Mouse (Mus musculus) liver, embryonic 15.5 days (tissue): ENCODE measurements at regions not wholly inside any gene's neighbourhood (a gene's known extent, or its start where the extent isn't known, plus 50 kb on each side); places are given as distances from the start of the nearest gene placed in this dataset.

Experiments
- ATAC-seq: fragments of 200-750 bp; cut with Nextera tagmentation; 2 replicates; pipeline ENCODE4 v1.8.0; 2017; ENCODE audit warnings: moderate number of reproducible peaks, mild to moderate bottlenecking, moderate library complexity; ENCODE audit not compliant: insufficient read depth
- H3K27ac ChIP-seq: fragments of 300-500 bp; sonication (generic); replicated peaks from 2 replicates; pipeline ENCODE4 v1.5.1; 2015; ENCODE audit warnings: mild to moderate bottlenecking, inconsistent platforms
- H3K27me3 ChIP-seq: fragments of 300-500 bp; sonication (generic); 2 replicates; pipeline ENCODE4 v1.6.1; 2015; ENCODE audit warnings: mild to moderate bottlenecking, inconsistent platforms
- H3K36me3 ChIP-seq: fragments of 300-500 bp; sonication (generic); replicated peaks from 2 replicates; pipeline ENCODE4 v1.6.1; 2015; ENCODE audit warnings: moderate library complexity, mild to moderate bottlenecking, inconsistent platforms
- H3K4me1 ChIP-seq: fragments of 300-500 bp; sonication (generic); replicated peaks from 2 replicates; pipeline ENCODE4 v1.6.1; 2015; ENCODE audit warnings: inconsistent platforms
- H3K4me2 ChIP-seq: fragments of 300-500 bp; sonication (generic); 2 replicates; pipeline ENCODE4 v1.6.1; 2015; ENCODE audit warnings: moderate library complexity, mild to moderate bottlenecking, inconsistent platforms
- H3K4me3 ChIP-seq: fragments of 300-500 bp; sonication (generic); replicated peaks from 2 replicates; pipeline ENCODE4 v1.5.1; 2015; ENCODE audit warnings: mild to moderate bottlenecking, inconsistent platforms
- H3K9ac ChIP-seq: fragments of 300-500 bp; sonication (generic); 2 replicates; pipeline ENCODE4 v1.6.1; 2015; ENCODE audit warnings: moderate library complexity, mild to moderate bottlenecking, inconsistent platforms
- H3K9me3 ChIP-seq: fragments of 300-500 bp; sonication (generic); replicated peaks from 2 replicates; pipeline ENCODE4 v1.6.1; 2016; ENCODE audit warnings: inconsistent platforms
- WGBS: fragments of 180-500 bp; shearing (Covaris S2); methylation state at CpG from one replicate; pipeline ENCODE4 v1.1.7; 2015; ENCODE audit warnings: mixed read lengths; ENCODE audit not compliant: insufficient replicate concordance; 5-methylcytosine and 5-hydroxymethylcytosine counted together

- no peak overlapping the region for H3K4me3 ChIP-seq
- no peak overlapping the region for H3K27ac ChIP-seq
- no peak for ATAC-seq
- H3K4me2 ChIP-seq: no peak overlapping the region
- no peaks in the 10 kb centered on the region for H3K36me3 ChIP-seq
- peaks cover 9% of the 10 kb centered on the region for H3K4me1 ChIP-seq
- no peak overlapping the region for H3K9ac ChIP-seq
- 66% methylated on average over 4 of the region's 4 CpGs for WGBS
- H3K27me3 ChIP-seq: no peaks in the 10 kb centered on the region; the same call in 1 of the 2 replicates
- no peaks in the 10 kb centered on the region for H3K9me3 ChIP-seq
Measured at GRCm38 (mm10) chr11:114439314-114439713, 229.0 kb upstream of the Rpl38 start.

DNA sequence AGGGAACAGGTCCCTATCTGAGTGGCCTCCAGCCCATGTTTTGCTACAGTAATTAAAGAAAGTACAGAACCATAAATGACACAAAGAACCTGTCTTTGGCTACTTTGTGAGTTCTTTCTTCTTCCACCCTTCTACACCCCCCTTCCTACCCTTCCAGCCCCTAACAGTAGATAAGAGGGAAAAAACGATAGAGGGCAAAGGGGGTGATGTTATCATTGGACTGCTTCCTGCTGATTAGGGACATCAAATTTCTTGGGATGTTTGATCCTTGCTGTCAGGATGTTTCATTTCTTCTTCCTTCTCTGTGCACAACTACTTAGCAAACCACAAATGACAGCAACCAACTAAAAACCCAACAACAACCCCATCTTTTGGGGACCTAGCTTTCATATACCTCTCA is 232.5 kb upstream of the Rpl38 start:
- Histone ChIP-seq H3K4me2 (no peak overlapping the region), H3K36me3 (no peaks in the 10 kb centered on the region), H3K27me3 (no peaks in the 10 kb centered on the region), H3K9me3 (no peaks in the 10 kb centered on the region), H3K27ac (no peak overlapping the region), H3K4me1 (no peaks in the 10 kb centered on the region), H3K9ac (no peak overlapping the region), H3K4me3 (no peak overlapping the region)
- ATAC-seq: no peak
- WGBS: 8% methylated on average over 1 of the region's 1 CpGs

DNA sequence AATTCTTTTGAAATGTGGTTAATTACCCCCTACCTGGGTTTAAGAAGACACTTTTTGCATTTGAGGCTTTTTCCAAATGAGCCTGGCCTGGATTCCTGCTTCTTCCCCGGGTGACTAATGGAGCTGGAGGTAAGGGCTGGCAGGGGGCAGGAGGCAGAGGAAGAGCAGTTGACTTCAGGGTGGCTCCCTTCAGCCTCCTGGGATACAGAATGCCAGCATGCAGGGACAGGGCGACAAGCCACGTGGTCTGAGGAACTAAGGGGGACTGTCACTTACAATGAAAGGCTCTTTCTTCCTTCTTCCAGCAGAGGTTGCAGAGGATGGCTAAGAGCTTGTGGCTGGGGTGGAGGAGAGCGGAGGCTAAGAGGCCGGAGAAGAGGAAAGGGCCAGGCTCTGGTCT is 234.8 kb upstream of the Rpl38 start:
- no peak overlapping the region for H3K4me3 ChIP-seq
- no peak overlapping the region for H3K27ac ChIP-seq
- no peaks in the 10 kb centered on the region for H3K27me3 ChIP-seq
- 43% methylated on average over 5 of the region's 5 CpGs for WGBS
- no peaks in the 10 kb centered on the region for H3K36me3 ChIP-seq
- H3K4me2 ChIP-seq: no peak overlapping the region
- H3K9me3 ChIP-seq: no peaks in the 10 kb centered on the region
- no peak overlapping the region for H3K9ac ChIP-seq
- no peaks in the 10 kb centered on the region for H3K4me1 ChIP-seq
- ATAC-seq: no peak

GRCm38 (mm10) chr11:114425447-114425846 is 242.9 kb upstream of the Rpl38 start:
- Histone ChIP-seq H3K9me3 (no peaks in the 10 kb centered on the region), H3K27ac (no peak overlapping the region), H3K4me3 (no peak overlapping the region), H3K4me2 (no peak overlapping the region), H3K4me1 (no peaks in the 10 kb centered on the region), H3K9ac (no peak overlapping the region), H3K27me3 (no peaks in the 10 kb centered on the region), H3K36me3 (no peaks in the 10 kb centered on the region)
- ATAC-seq: no peak
- WGBS: 79% methylated on average over 14 of the region's 14 CpGs

GRCm38 (mm10) chr11:114423322-114423721 is 245.0 kb upstream of the Rpl38 start:
- Histone ChIP-seq H3K9ac (no peak overlapping the region), H3K4me1 (no peaks in the 10 kb centered on the region), H3K4me2 (no peak overlapping the region), H3K36me3 (no peaks in the 10 kb centered on the region), H3K9me3 (no peaks in the 10 kb centered on the region), H3K4me3 (no peak overlapping the region), H3K27ac (no peak overlapping the region), H3K27me3 (no peaks in the 10 kb centered on the region)
- ATAC-seq: no peak
- 76% methylated on average over 19 of the region's 19 CpGs for WGBS

GRCm38 (mm10) chr11:114419002-114419401 is 249.3 kb upstream of the Rpl38 start:
- Histone ChIP-seq H3K4me1 (no peaks in the 10 kb centered on the region), H3K9me3 (no peaks in the 10 kb centered on the region), H3K27ac (no peak overlapping the region), H3K4me2 (no peak overlapping the region), H3K36me3 (no peaks in the 10 kb centered on the region), H3K4me3 (no peak overlapping the region), H3K9ac (no peak overlapping the region), H3K27me3 (no peaks in the 10 kb centered on the region)
- no peak for ATAC-seq
- 72% methylated on average over 7 of the region's 7 CpGs for WGBS

GRCm38 (mm10) chr11:114416168-114416567 is 252.2 kb upstream of the Rpl38 start:
- no peaks in the 10 kb centered on the region for H3K36me3 ChIP-seq
- no peaks in the 10 kb centered on the region for H3K27me3 ChIP-seq
- ATAC-seq: no peak
- no peak overlapping the region for H3K9ac ChIP-seq
- no peaks in the 10 kb centered on the region for H3K9me3 ChIP-seq
- WGBS: 40% methylated on average over 6 of the region's 6 CpGs
- no peaks in the 10 kb centered on the region for H3K4me1 ChIP-seq
- H3K4me3 ChIP-seq: no peak overlapping the region
- no peak overlapping the region for H3K27ac ChIP-seq
- H3K4me2 ChIP-seq: no peak overlapping the region

GRCm38 (mm10) chr11:114404401-114404800 is 263.9 kb upstream of the Rpl38 start:
- Histone ChIP-seq H3K27me3 (no peaks in the 10 kb centered on the region), H3K9me3 (no peaks in the 10 kb centered on the region), H3K9ac (no peak overlapping the region), H3K4me2 (no peak overlapping the region), H3K4me1 (no peaks in the 10 kb centered on the region), H3K27ac (no peak overlapping the region), H3K36me3 (no peaks in the 10 kb centered on the region), H3K4me3 (no peak overlapping the region)
- ATAC-seq: no peak
- WGBS: 45% methylated on average over 4 of the region's 4 CpGs

- ATAC-seq: no peak
- Histone ChIP-seq H3K36me3 (no peaks in the 10 kb centered on the region), H3K27me3 (no peaks in the 10 kb centered on the region), H3K4me1 (no peaks in the 10 kb centered on the region), H3K27ac (no peak overlapping the region), H3K4me3 (no peak overlapping the region), H3K4me2 (no peak overlapping the region), H3K9me3 (no peaks in the 10 kb centered on the region), H3K9ac (no peak overlapping the region)
- 45% methylated on average over 15 of the region's 15 CpGs for WGBS
Measured at GRCm38 (mm10) chr11:114402556-114403320, 265.6 kb upstream of the Rpl38 start.

GRCm38 (mm10) chr11:114400701-114401100 is 267.6 kb upstream of the Rpl38 start:
- Histone ChIP-seq H3K4me3 (no peak overlapping the region), H3K9ac (no peak overlapping the region), H3K36me3 (no peaks in the 10 kb centered on the region), H3K4me2 (no peak overlapping the region), H3K4me1 (no peaks in the 10 kb centered on the region), H3K27me3 (no peaks in the 10 kb centered on the region), H3K27ac (no peak overlapping the region), H3K9me3 (no peaks in the 10 kb centered on the region)
- 32% methylated on average over 5 of the region's 5 CpGs for WGBS
- ATAC-seq: no peak

- Histone ChIP-seq H3K36me3 (no peaks in the 10 kb centered on the region), H3K4me2 (no peak overlapping the region; the same call in 1 of the 2 replicates), H3K4me3 (no peak overlapping the region), H3K9me3 (no peaks in the 10 kb centered on the region), H3K4me1 (no peaks in the 10 kb centered on the region), H3K27me3 (peaks cover 2% of the 10 kb centered on the region; the same call in 1 of the 2 replicates), H3K27ac (no peak overlapping the region), H3K9ac (no peak overlapping the region)
- WGBS: 12% methylated on average over 10 of the region's 10 CpGs
- no peak for ATAC-seq
Measured at GRCm38 (mm10) chr11:114392161-114392560, 276.2 kb upstream of the Rpl38 start.

- Histone ChIP-seq H3K36me3 (no peaks in the 10 kb centered on the region), H3K9me3 (no peaks in the 10 kb centered on the region), H3K27ac (no peak overlapping the region), H3K27me3 (peaks cover 2% of the 10 kb centered on the region; the same call in 1 of the 2 replicates), H3K4me3 (no peak overlapping the region), H3K4me2 (no peak overlapping the region), H3K9ac (no peak overlapping the region), H3K4me1 (no peaks in the 10 kb centered on the region)
- no peak for ATAC-seq
- WGBS: 10% methylated on average over 6 of the region's 6 CpGs
Measured at GRCm38 (mm10) chr11:114391553-114391952, 276.8 kb upstream of the Rpl38 start.
